Mouse (Mus musculus) embryonic facial prominence, embryonic 11.5 days (tissue): ENCODE measurements at regions not wholly inside any gene's neighbourhood (a gene's known extent, or its start where the extent isn't known, plus 50 kb on each side); places are given as distances from the start of the nearest gene placed in this dataset.

Experiments used
- ATAC-seq: fragments of 200-750 bp; cut with Nextera tagmentation; replicated peaks from 2 replicates; pipeline ENCODE4 v1.8.0; 2017; ENCODE audit warnings: low read depth; ENCODE audit not compliant: insufficient number of reproducible peaks, low FRiP score, low TSS enrichment
- DNase-seq: peaks from one replicate; pipeline ENCODE4 v3.0.0-alpha.2; 2015; ENCODE audit warnings: low spot score
- H3K27ac ChIP-seq: fragments of 300-500 bp; sonication (generic); replicated peaks from 2 replicates; pipeline ENCODE4 v1.5.1; 2014; ENCODE audit warnings: mild to moderate bottlenecking, low read depth, low read length, control low read depth
- H3K27me3 ChIP-seq: fragments of 300-500 bp; sonication (generic); 2 replicates; pipeline ENCODE4 v1.6.1; 2014; ENCODE audit warnings: mild to moderate bottlenecking, low read length, moderate library complexity, mixed read lengths; ENCODE audit not compliant: control insufficient read depth, insufficient read depth
- H3K36me3 ChIP-seq: fragments of 300-500 bp; sonication (generic); replicated peaks from 2 replicates; pipeline ENCODE4 v1.6.1; 2014; ENCODE audit warnings: low read depth, mild to moderate bottlenecking, low read length, moderate library complexity, mixed read lengths; ENCODE audit not compliant: control insufficient read depth, insufficient read depth
- H3K4me1 ChIP-seq: fragments of 300-500 bp; sonication (generic); 2 replicates; pipeline ENCODE4 v1.6.1; 2014; ENCODE audit warnings: low read length, mixed read lengths; ENCODE audit not compliant: control insufficient read depth, insufficient read depth
- H3K4me2 ChIP-seq: fragments of 300-500 bp; sonication (generic); 2 replicates; pipeline ENCODE4 v1.6.1; 2014; ENCODE audit warnings: low read depth, mild to moderate bottlenecking, control low read depth, low read length, moderate library complexity
- H3K4me3 ChIP-seq: fragments of 300-500 bp; sonication (generic); 2 replicates; pipeline ENCODE4 v1.5.1; 2014; ENCODE audit warnings: low read depth, low read length, control low read depth
- H3K9ac ChIP-seq: fragments of 300-500 bp; sonication (generic); replicated peaks from 2 replicates; pipeline ENCODE4 v1.6.1; 2014; ENCODE audit warnings: mild to moderate bottlenecking, control low read depth, low read length
- H3K9me3 ChIP-seq: fragments of 300-500 bp; sonication (generic); replicated peaks from 2 replicates; pipeline ENCODE4 v1.6.1; 2016; ENCODE audit warnings: mild to moderate bottlenecking, low read length, inconsistent platforms, mixed read lengths; ENCODE audit not compliant: control insufficient read depth
- WGBS: fragments of 180-500 bp; shearing (Covaris S2); extraction: QIAGEN DNeasy Blood & Tissue Kit; methylation state at CpG from one replicate; pipeline ENCODE4 v1.1.7; 2014; 5-methylcytosine and 5-hydroxymethylcytosine counted together

DNA sequence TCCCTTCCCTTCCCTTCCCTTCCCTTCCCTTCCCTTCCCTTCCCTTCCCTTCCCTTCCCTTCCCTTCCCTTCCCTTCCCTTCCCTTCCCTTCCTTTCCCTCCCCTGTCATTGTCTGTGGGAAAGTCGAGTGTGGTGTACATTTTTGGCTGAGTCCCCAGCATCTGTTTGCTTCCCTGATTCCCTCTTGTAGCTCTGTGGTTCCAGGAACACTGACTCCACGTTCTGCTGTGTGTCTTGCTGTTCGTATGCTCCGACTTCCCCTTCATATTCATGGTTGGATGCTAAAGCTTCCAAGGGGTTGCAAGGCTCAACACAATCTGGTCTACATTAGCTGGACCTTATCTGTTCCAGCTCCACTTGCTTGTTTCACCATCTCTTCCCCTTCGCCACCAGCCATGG is 150.2 kb upstream of the Lrig1 start:
- ATAC-seq (no peak), DNase-seq (no peak)
- no peak overlapping the region for H3K9ac ChIP-seq
- no peak overlapping the region for H3K27ac ChIP-seq
- no peaks in the 10 kb centered on the region for H3K27me3 ChIP-seq
- 90% methylated on average over 4 of the region's 5 CpGs for WGBS
- H3K36me3 ChIP-seq: no peaks in the 10 kb centered on the region
- H3K9me3 ChIP-seq: no peaks in the 10 kb centered on the region
- H3K4me3 ChIP-seq: no peak overlapping the region
- no peak overlapping the region for H3K4me2 ChIP-seq
- H3K4me1 ChIP-seq: no peaks in the 10 kb centered on the region

DNA sequence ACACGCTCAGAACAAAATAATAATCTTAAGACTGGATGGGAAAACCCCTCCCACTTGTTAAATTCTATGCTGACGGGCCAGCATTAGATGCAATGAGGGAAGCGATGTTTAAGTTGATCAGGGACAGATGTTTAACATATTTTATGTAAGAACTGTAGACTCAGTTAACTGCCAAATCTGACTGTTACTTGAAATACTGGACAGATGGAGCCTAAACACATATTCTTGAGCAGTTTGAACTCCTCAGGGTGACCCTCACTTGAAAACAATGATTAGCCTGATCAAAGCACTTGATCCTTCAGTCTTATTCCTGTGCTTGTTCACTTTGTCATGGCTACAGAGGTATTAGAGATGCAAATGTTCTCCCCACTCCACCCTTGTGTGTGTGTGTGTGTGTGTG is 149.6 kb upstream of the Lrig1 start:
- 74% methylated on average over 3 of the region's 3 CpGs for WGBS
- Histone ChIP-seq H3K4me3 (no peak overlapping the region), H3K4me1 (no peaks in the 10 kb centered on the region), H3K9ac (no peak overlapping the region), H3K27me3 (no peaks in the 10 kb centered on the region), H3K9me3 (no peaks in the 10 kb centered on the region), H3K27ac (no peak overlapping the region), H3K36me3 (no peaks in the 10 kb centered on the region), H3K4me2 (no peak overlapping the region)
- ATAC-seq (no peak), DNase-seq (no peak)

- H3K36me3 ChIP-seq: no peaks in the 10 kb centered on the region
- WGBS: 81% methylated on average over 1 of the region's 1 CpGs
- no peaks in the 10 kb centered on the region for H3K9me3 ChIP-seq
- H3K27ac ChIP-seq: no peak overlapping the region
- H3K4me3 ChIP-seq: no peak overlapping the region
- no peak overlapping the region for H3K4me2 ChIP-seq
- no peaks in the 10 kb centered on the region for H3K4me1 ChIP-seq
- DNase-seq: no peak
- no peak overlapping the region for H3K9ac ChIP-seq
- ATAC-seq: no peak
- no peaks in the 10 kb centered on the region for H3K27me3 ChIP-seq
Observed at GRCm38 (mm10) chr6:94848437-94848836, 148.5 kb upstream of the Lrig1 start.

DNA sequence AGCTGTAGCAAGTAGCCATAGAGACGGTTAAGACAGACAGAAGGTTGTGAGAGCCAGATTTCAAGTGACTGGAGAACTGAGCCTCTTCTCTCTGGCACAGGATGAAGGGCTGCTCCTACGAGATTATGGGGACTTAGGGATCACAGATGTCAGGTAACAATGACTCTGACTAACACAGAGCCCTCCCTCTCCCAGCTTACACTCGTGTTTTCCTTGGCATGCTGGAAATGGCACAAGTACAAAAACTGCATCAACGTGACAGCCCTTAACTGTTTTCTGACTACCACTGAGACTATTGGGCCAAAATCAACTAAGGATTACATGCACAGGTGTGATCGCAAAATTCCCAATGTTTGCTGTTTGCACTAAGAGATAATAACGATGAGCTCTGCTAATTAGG is 145.9 kb upstream of the Lrig1 start:
- Histone ChIP-seq H3K9ac (no peak overlapping the region), H3K9me3 (no peaks in the 10 kb centered on the region), H3K4me2 (no peak overlapping the region), H3K4me1 (no peaks in the 10 kb centered on the region), H3K27ac (no peak overlapping the region), H3K36me3 (no peaks in the 10 kb centered on the region), H3K4me3 (no peak overlapping the region), H3K27me3 (no peaks in the 10 kb centered on the region)
- no peak for DNase-seq
- no peak for ATAC-seq
- 72% methylated on average over 6 of the region's 6 CpGs for WGBS

GRCm38 (mm10) chr6:94842856-94843255 is 142.9 kb upstream of the Lrig1 start:
- Histone ChIP-seq H3K4me2 (no peak overlapping the region), H3K4me3 (no peak overlapping the region), H3K9ac (no peak overlapping the region), H3K36me3 (no peaks in the 10 kb centered on the region), H3K9me3 (no peaks in the 10 kb centered on the region), H3K4me1 (no peaks in the 10 kb centered on the region), H3K27ac (no peak overlapping the region), H3K27me3 (no peaks in the 10 kb centered on the region)
- no peak for DNase-seq
- 81% methylated on average over 9 of the region's 9 CpGs for WGBS
- ATAC-seq: no peak

DNA sequence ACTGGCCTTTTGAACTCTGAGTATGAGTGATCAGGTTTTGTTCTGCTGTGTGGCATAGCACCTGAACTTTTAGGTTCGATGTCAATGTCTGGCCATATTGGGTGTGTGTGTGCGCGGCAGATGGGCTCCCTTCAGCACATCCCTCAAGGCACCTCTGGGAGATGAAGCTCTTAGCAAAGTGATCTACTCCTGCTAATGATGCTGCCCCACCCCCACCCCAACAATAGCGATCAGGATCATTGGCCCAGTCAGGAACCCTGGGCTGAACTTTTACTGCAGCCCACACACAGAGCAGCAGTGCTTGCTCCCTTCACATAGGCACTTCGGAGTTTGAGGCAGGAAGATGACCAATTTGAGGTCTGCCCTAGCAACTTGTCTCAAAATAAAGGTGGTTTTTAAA is 141.9 kb upstream of the Lrig1 start:
- ATAC-seq (no peak), DNase-seq (no peak)
- Histone ChIP-seq H3K4me2 (no peak overlapping the region), H3K9ac (no peak overlapping the region), H3K4me1 (no peaks in the 10 kb centered on the region), H3K4me3 (no peak overlapping the region), H3K27ac (no peak overlapping the region), H3K9me3 (no peaks in the 10 kb centered on the region), H3K36me3 (no peaks in the 10 kb centered on the region), H3K27me3 (no peaks in the 10 kb centered on the region)
- WGBS: 64% methylated on average over 5 of the region's 5 CpGs

DNA sequence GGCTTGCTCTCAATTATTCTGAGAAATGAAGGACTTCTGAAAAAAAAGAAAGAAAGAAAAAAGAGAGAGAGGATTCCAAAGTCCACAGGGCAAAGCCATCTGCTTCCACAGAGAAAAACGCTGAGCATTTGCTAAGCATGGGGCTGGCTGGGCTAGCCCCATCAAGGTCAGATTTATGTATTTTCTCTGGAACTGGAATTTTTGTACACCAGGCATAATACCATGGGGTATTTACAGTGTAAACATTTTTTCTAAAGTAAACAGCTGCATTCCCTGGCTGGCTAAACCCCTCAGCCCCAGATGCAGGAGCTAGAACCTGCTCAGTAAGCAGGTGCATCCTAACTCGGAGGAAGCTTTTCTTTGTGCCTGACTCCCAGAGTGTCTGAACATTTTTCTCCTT is 135.8 kb upstream of the Lrig1 start:
- no peaks in the 10 kb centered on the region for H3K27me3 ChIP-seq
- no peak overlapping the region for H3K4me2 ChIP-seq
- 60% methylated on average over 2 of the region's 2 CpGs for WGBS
- no peaks in the 10 kb centered on the region for H3K36me3 ChIP-seq
- no peak for ATAC-seq
- no peak overlapping the region for H3K4me3 ChIP-seq
- no peak overlapping the region for H3K27ac ChIP-seq
- no peaks in the 10 kb centered on the region for H3K4me1 ChIP-seq
- no peak for DNase-seq
- H3K9me3 ChIP-seq: no peaks in the 10 kb centered on the region
- H3K9ac ChIP-seq: no peak overlapping the region

DNA sequence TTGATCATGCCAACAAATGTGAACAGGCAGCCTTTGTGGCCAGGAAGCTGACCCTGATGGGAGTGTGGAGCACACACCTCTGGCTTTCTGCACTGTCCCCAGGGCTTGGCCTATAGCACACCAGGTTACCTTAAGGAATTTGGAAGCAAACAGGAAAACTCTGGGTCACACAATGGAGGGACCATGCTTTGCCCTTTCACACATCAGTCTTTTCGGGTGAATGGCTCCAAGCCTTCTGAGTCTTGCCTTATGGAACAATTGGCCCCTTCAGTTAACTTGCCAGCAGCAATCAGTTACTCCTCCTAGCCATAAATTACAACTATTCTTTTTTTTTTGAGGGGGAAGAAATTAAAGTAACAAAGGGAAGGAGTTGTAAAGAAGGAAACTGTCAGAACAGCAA is 134.6 kb upstream of the Lrig1 start:
- no peaks in the 10 kb centered on the region for H3K9me3 ChIP-seq
- DNase-seq (no peak), ATAC-seq (no peak)
- no peaks in the 10 kb centered on the region for H3K27me3 ChIP-seq
- WGBS: 29% methylated on average over 1 of the region's 1 CpGs
- H3K4me2 ChIP-seq: no peak overlapping the region
- H3K9ac ChIP-seq: no peak overlapping the region
- H3K36me3 ChIP-seq: no peaks in the 10 kb centered on the region
- H3K4me3 ChIP-seq: no peak overlapping the region
- H3K4me1 ChIP-seq: no peaks in the 10 kb centered on the region
- no peak overlapping the region for H3K27ac ChIP-seq

DNA sequence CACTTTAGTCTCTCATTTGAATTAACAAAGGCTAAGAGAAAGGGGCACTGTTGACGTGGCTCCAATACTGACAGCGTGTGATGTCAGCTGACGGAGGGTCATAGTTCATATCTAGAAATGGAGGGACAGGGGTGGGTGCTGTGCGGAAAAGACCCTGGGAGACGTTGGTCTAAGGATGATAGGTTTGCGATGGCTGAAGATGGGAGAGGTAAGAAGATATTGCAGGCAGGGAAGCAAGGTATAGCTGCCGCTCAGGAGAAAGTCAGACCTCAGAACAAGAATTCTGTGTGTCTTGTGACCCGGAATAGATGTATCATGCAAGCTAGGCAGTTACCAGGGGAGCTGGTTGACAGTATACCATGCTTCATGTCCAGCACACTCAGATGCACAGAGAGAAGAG is 130.8 kb upstream of the Lrig1 start:
- 83% methylated on average over 8 of the region's 8 CpGs for WGBS
- Histone ChIP-seq H3K4me3 (no peak overlapping the region), H3K27me3 (no peaks in the 10 kb centered on the region), H3K27ac (no peak overlapping the region), H3K9ac (no peak overlapping the region), H3K4me1 (no peaks in the 10 kb centered on the region), H3K36me3 (no peaks in the 10 kb centered on the region), H3K9me3 (no peaks in the 10 kb centered on the region), H3K4me2 (no peak overlapping the region)
- no peak for DNase-seq
- ATAC-seq: no peak
